Mouse (Mus musculus) neural tube, embryonic 11.5 days (tissue): ENCODE results near the gene Pafah1b3. TPM values are rescaled to one million over a fixed set of nuclear protein-coding genes. Genes with fewer than 3 reads are reported as not detected.
"Not testable (repeated sequence)": the region's sequence is repeated elsewhere in the genome, so short reads cannot be mapped to it uniquely, and the experiment has no call there.

Source experiments
- ATAC-seq: fragments of 200-750 bp; cut with Nextera tagmentation; 2 replicates; pipeline ENCODE4 v1.8.0; 2017; ENCODE audit warnings: moderate number of reproducible peaks, mild to moderate bottlenecking, moderate TSS enrichment, moderate library complexity; ENCODE audit not compliant: insufficient read depth, low FRiP score, low TSS enrichment
- DNase-seq: peaks from one replicate; pipeline ENCODE4 v3.0.0-alpha.2; 2015; ENCODE audit warnings: low spot score
- H3K27ac ChIP-seq: fragments of 300-500 bp; sonication (generic); 2 replicates; pipeline ENCODE4 v1.5.1; 2014; ENCODE audit warnings: low read depth, mild to moderate bottlenecking, low read length
- H3K27me3 ChIP-seq: fragments of 300-500 bp; sonication (generic); 2 replicates; pipeline ENCODE4 v1.6.1; 2014; ENCODE audit warnings: mild to moderate bottlenecking, low read length, mixed read lengths; ENCODE audit not compliant: control insufficient read depth, insufficient read depth
- H3K36me3 ChIP-seq: fragments of 300-500 bp; sonication (generic); 2 replicates; pipeline ENCODE4 v1.6.1; 2014; ENCODE audit warnings: mild to moderate bottlenecking, low read length, moderate library complexity, mixed read lengths; ENCODE audit not compliant: control insufficient read depth, insufficient read depth
- H3K4me1 ChIP-seq: fragments of 300-500 bp; sonication (generic); 2 replicates; pipeline ENCODE4 v1.6.1; 2014; ENCODE audit warnings: low read length, mixed read lengths; ENCODE audit not compliant: control insufficient read depth, insufficient read depth
- H3K4me2 ChIP-seq: fragments of 300-500 bp; sonication (generic); 2 replicates; pipeline ENCODE4 v1.6.1; 2014; ENCODE audit warnings: low read depth, mild to moderate bottlenecking, moderate library complexity
- H3K4me3 ChIP-seq: fragments of 300-500 bp; sonication (generic); 2 replicates; pipeline ENCODE4 v1.5.1; 2014; ENCODE audit warnings: low read depth, low read length
- H3K9ac ChIP-seq: fragments of 300-500 bp; sonication (generic); 2 replicates; pipeline ENCODE4 v1.6.1; 2014; ENCODE audit warnings: mild to moderate bottlenecking, low read length
- H3K9me3 ChIP-seq: fragments of 300-500 bp; sonication (generic); 2 replicates; pipeline ENCODE4 v1.6.1; 2016; ENCODE audit warnings: low read length; ENCODE audit not compliant: control insufficient read depth
- WGBS: fragments of 180-500 bp; shearing (Covaris S2); extraction: QIAGEN DNeasy Blood & Tissue Kit; methylation state at CpG from one replicate; pipeline ENCODE4 v1.1.7; 2014; 5-methylcytosine and 5-hydroxymethylcytosine counted together
- polyA plus RNA-seq: library from polyadenylated mRNA; unstranded; fragments of >200 nt; fragmentation: Nextera tagmentation; extraction: Ambion mirVana; gene quantifications from 2 replicates; pipeline ENCODE4 v1.2.1, GENCODE M21; 2014

The Pafah1b3 gene
- polyA plus RNA-seq: 321 and 324 TPM in 2 replicates

DNA sequence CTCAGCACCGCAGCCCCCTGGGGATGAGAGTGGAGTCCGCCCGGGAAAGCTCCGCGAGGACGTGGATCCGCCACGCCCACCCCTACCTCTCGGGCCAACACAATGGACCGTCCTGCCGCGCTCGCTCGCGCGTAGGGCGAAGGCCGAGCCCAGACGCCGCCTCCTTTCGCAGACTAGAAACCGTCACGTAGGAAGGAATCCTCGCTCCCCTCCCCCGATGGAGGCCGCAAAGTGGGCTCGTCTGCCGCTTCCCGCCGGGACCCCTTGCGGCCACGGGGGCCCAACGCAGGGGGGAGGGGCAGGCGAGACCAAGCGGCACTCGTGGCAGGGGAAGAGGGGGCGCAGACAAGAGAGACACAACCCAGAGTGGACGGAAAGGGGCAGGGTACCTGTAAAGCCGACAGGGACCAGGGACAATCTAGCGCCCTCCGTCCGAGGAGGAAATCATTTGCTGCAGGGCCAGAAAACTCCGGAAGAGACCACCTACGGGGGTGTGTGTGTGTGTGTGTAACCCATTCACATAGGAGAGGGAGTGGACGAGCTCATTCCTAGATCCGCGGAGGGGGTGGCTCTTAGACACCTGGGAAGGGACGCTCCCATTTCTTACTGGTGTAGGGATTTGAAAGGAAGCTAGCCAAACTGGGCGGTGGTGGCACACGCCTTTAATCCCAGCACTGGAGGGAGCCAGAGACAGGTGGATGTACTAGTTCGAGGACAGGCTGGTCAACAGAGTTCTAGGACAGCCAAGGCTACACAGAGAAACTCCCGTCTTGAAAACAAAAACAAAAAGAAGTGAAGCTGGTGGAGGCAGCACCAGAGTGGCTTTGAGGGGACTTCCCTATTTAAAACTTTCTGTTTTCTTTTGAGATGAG is at the start of gene Pafah1b3:
TSS of gene Pafah1b3 (minus strand) at position 533 of the 872 bp plus-strand sequence.
- peaks cover 9% of the 10 kb centered on the region for H3K36me3 ChIP-seq
- peak; percentile 90 for ATAC-seq
- no peaks in the 10 kb centered on the region for H3K27me3 ChIP-seq
- peak within 1 kb of the TSS; percentile 64 for H3K4me2 ChIP-seq
- peaks cover 4% of the 10 kb centered on the region; the same call in 1 of the 2 replicates for H3K4me1 ChIP-seq
- peak within 1 kb of the TSS; percentile 91 for H3K27ac ChIP-seq
- H3K9ac ChIP-seq: peak within 1 kb of the TSS; percentile 85
- under 1% methylated on average over 52 of the region's 52 CpGs for WGBS
- DNase-seq: peak; percentile 93
- H3K9me3 ChIP-seq: no peaks in the 10 kb centered on the region
- peak within 1 kb of the TSS; percentile 73 for H3K4me3 ChIP-seq

- no peak for DNase-seq
- no peak overlapping the region for H3K4me3 ChIP-seq
- 83% methylated on average over 20 of the region's 20 CpGs for WGBS
- H3K27ac ChIP-seq: no peak overlapping the region
- H3K36me3 ChIP-seq: peaks cover 13% of the 10 kb centered on the region
- no peaks in the 10 kb centered on the region for H3K9me3 ChIP-seq
- no peak overlapping the region for H3K4me2 ChIP-seq
- H3K4me1 ChIP-seq: no peaks in the 10 kb centered on the region
- H3K27me3 ChIP-seq: no peaks in the 10 kb centered on the region
- no peak for ATAC-seq
- H3K9ac ChIP-seq: no peak overlapping the region
Measured at GRCm38 (mm10) chr7:25341000-25341784, 43.4 kb upstream of the Pafah1b3 start.

DNA sequence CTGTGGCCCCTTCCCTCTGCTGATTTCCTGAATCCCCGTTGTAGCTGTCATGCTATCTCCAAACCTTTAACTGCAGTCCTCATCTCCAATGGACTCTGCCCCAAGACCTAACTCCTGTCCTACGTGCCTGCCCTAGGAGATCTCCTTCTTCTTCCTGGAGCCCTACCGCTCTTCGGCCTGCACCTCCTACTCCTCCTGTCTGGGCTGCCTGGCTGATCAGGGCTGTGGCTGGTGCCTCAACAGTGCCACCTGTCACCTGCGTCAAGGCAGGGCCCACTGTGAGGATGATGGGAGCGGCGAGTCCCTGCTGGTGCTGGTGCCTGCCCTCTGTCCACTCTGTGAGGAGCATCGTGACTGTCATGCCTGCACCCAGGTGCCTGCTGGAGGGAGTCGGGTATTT is 41.5 kb upstream of the Pafah1b3 start:
- no peak overlapping the region for H3K9ac ChIP-seq
- H3K27ac ChIP-seq: no peak overlapping the region
- H3K4me3 ChIP-seq: no peak overlapping the region
- no peak overlapping the region for H3K4me2 ChIP-seq
- H3K9me3 ChIP-seq: no peaks in the 10 kb centered on the region
- H3K4me1 ChIP-seq: no peaks in the 10 kb centered on the region
- peaks cover 15% of the 10 kb centered on the region for H3K36me3 ChIP-seq
- DNase-seq (no peak), ATAC-seq (no peak)
- 92% methylated on average over 9 of the region's 9 CpGs for WGBS
- no peaks in the 10 kb centered on the region for H3K27me3 ChIP-seq

DNA sequence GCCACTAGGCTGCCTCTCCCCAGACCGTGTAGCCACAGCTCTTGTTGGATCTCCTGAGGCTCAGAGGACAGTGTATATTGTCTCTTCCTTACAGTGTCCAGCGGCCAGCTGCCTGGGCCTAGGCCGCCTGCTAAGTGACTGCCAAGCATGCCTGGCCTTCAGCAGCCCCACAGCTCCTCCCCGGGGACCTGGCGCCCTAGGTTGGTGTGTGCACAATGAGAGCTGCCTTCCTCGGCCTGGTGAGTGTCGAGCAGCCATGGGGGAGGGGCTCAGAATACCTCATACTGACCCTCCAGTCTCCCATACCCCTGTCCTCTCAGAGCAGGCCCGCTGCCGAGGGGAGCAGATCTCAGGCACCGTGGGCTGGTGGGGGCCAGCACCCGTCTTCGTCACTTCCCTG is 36.7 kb upstream of the Pafah1b3 start:
- no peak overlapping the region for H3K4me3 ChIP-seq

DNA sequence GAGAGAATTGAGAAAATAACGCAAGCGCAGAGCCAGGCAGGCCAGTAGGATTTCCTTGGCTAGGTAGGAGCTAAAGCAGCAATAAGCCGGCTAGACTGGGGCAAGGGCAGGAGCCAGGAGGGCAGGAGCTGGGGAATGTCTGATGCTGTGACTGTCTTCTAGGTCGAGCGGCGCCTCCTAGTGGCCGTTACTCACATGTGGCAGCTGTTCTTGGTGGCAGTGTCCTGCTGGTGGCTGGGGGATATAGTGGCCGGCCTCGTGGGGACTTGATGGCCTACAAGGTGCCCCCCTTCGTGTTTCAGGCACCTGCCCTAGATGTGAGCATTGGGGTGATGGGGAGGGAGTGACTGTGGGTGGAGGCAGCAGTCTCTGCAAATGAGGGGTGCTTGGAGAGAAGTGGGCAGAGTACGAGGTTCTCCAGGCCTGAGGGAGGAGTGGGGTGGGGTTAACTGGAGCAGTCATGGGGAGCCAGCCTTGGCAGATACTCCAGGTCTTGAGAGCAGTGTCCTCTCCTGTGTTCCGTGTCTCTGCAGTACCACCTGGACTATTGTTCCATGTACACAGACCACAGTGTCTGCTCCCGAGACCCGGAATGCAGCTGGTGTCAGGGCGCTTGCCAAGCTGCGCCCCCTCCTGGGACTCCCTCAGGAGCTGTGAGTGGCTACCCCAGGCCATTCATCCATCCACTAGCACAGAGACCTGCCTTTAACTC is 36.0 kb upstream of the Pafah1b3 start:
- 41% methylated on average over 16 of the region's 16 CpGs for WGBS
- Histone ChIP-seq H3K4me2 (no peak overlapping the region), H3K27ac (no peak overlapping the region), H3K4me3 (no peak overlapping the region), H3K36me3 (peaks cover 20% of the 10 kb centered on the region), H3K9ac (no peak overlapping the region), H3K4me1 (no peaks in the 10 kb centered on the region), H3K9me3 (no peaks in the 10 kb centered on the region), H3K27me3 (no peaks in the 10 kb centered on the region)
- peak; percentile 80 for DNase-seq
- peak; percentile 48; the same call in 1 of the 2 replicates for ATAC-seq

More for the DNA sequence above, 36.7 kb upstream of the Pafah1b3 start:
- Histone ChIP-seq H3K9ac (no peak overlapping the region), H3K4me2 (no peak overlapping the region), H3K9me3 (no peaks in the 10 kb centered on the region), H3K36me3 (peaks cover 20% of the 10 kb centered on the region), H3K27me3 (no peaks in the 10 kb centered on the region), H3K4me1 (no peaks in the 10 kb centered on the region), H3K27ac (no peak overlapping the region)
- no peak for DNase-seq
- ATAC-seq: no peak
- 86% methylated on average over 12 of the region's 12 CpGs for WGBS

DNA sequence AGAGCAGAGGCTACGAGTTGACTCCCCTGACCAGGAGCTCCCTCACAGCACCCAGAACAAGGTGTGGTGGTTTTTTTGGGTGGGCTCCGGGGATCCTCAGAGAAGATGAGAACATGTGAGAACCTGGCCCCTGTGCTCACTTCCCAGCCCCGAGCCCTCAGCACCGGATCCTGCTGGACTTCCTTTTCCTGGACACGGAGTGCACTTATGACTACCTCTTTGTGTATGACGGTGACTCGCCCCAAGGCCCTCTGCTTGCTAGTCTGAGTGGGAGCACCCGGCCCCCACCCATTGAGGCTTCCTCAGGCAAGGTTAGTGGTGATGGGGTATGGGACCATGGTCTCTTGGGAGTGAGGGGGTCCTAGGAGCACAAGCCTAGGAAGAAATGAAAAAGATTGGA is 28.4 kb upstream of the Pafah1b3 start:
- Histone ChIP-seq H3K4me2 (no peak overlapping the region), H3K27ac (no peak overlapping the region), H3K9me3 (no peaks in the 10 kb centered on the region), H3K36me3 (peaks cover 9% of the 10 kb centered on the region), H3K4me1 (peaks cover 7% of the 10 kb centered on the region; the same call in 1 of the 2 replicates), H3K4me3 (no peak overlapping the region), H3K9ac (no peak overlapping the region), H3K27me3 (no peaks in the 10 kb centered on the region)
- no peak for DNase-seq
- ATAC-seq: no peak
- WGBS: 89% methylated on average over 8 of the region's 8 CpGs

- not testable (repeated sequence) for H3K4me2 ChIP-seq, H3K4me1 ChIP-seq, H3K4me3 ChIP-seq, H3K27me3 ChIP-seq, H3K27ac ChIP-seq, H3K36me3 ChIP-seq, DNase-seq, H3K9ac ChIP-seq, ATAC-seq, H3K9me3 ChIP-seq
- WGBS: 92% methylated on average over 5 of the region's 6 CpGs
Measured at GRCm38 (mm10) chr7:25325431-25325830, 27.6 kb upstream of the Pafah1b3 start.

DNA sequence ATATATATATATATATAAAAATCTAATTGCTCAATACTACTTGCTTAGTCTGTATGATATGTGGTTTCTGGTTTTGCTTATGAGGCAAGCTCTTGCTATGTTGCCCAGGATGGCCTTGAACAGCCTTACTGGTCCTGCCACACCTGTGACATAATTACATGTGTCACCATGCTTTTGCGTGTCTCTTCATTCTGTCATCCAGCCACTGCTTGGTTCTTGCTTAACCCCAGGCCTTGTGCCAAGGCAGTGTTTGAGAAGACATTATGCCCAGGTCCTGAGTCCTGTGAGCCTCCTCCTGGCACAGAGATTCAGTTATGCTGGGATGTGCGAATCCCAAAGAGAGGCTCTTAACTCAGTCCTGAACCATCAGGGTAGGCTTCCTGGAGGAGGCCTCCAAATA is 25.4 kb upstream of the Pafah1b3 start:
- H3K4me3 ChIP-seq: no peak overlapping the region
- H3K27me3 ChIP-seq: no peaks in the 10 kb centered on the region
- ATAC-seq: no peak
- no peaks in the 10 kb centered on the region; the same call in 1 of the 2 replicates for H3K36me3 ChIP-seq
- 89% methylated on average over 2 of the region's 2 CpGs for WGBS
- no peak for DNase-seq
- H3K9ac ChIP-seq: no peak overlapping the region
- H3K4me2 ChIP-seq: no peak overlapping the region
- H3K9me3 ChIP-seq: no peaks in the 10 kb centered on the region
- peaks cover 9% of the 10 kb centered on the region; the same call in 1 of the 2 replicates for H3K4me1 ChIP-seq
- no peak overlapping the region for H3K27ac ChIP-seq
